Mouse (Mus musculus): ENCODE data around the gene Dlx2. TPM values are rescaled to one million over a fixed set of nuclear protein-coding genes. Genes with fewer than 3 reads are reported as not detected.

Gene Dlx2
- total RNA-seq, 4 experiments from 2014 or later, result not detected

GRCm38 (mm10) chr2:71511209-71511608, 35.3 kb downstream of the Dlx2 start:
- no peak for DNase-seq (ENCODE audit: low spot score)

GRCm38 (mm10) chr2:71504852-71505251, 41.7 kb downstream of the Dlx2 start:
- DNase-seq (ENCODE audit: low spot score), result no peak

- DNase-seq (ENCODE audit: low spot score), result peak; percentile 7
Measured at GRCm38 (mm10) chr2:71499276-71500230, 47.0 kb downstream of the Dlx2 start.

GRCm38 (mm10) chr2:71497175-71497574, 49.4 kb downstream of the Dlx2 start:
- no peak for DNase-seq (ENCODE audit: low spot score)

GRCm38 (mm10) chr2:71494971-71495370, 51.6 kb downstream of the Dlx2 start:
- DNase-seq (ENCODE audit: low spot score), result no peak

- DNase-seq (ENCODE audit: low spot score), result no peak
Measured at GRCm38 (mm10) chr2:71494503-71494902, 52.1 kb downstream of the Dlx2 start.

Other genes with a start within 250 kb of the Dlx2 start
- 100 to 1,000 TPM; 229 to 285 (median 258) TPM for gene Slc25a12, start 179.0 kb downstream of the Dlx2 start, total RNA-seq (2022)
- gene Hat1, start 157.8 kb downstream of the Dlx2 start, total RNA-seq (2022), result 10 to 100 TPM; 24.9 to 30.8 (median 28.0) TPM
- gene Metap1d, start 93.5 kb downstream of the Dlx2 start, total RNA-seq (2022), result 10 to 100 TPM; 38.4 to 44.4 (median 40.9) TPM
- under 1 TPM; 0.20 to 0.78 (median 0.56) TPM for gene Dlx1, start 18.6 kb downstream of the Dlx2 start, total RNA-seq (2022)
- 10 to 100 TPM; 29.1 to 67.1 (median 46.3) TPM for gene Itga6, start 198.9 kb upstream of the Dlx2 start, total RNA-seq (2022)

Data from heart, adult 8-10 months (tissue).